Mouse (Mus musculus) midbrain, postnatal 0 days (tissue): ENCODE results near the gene Tarbp1. TPM values are rescaled to one million over a fixed set of nuclear protein-coding genes. Genes with fewer than 3 reads are reported as not detected.

Experiments used
- ATAC-seq: fragments of 200-750 bp; cut with Nextera tagmentation; 2 replicates; pipeline ENCODE4 v1.8.0; 2017; ENCODE audit warnings: moderate number of reproducible peaks, mild to moderate bottlenecking, moderate TSS enrichment, moderate library complexity; ENCODE audit not compliant: low FRiP score
- DNase-seq: peaks from one replicate; pipeline ENCODE4 v3.0.0-alpha.2; 2015; ENCODE audit warnings: low spot score
- H3K27ac ChIP-seq: fragments of 300-500 bp; sonication (generic); 2 replicates; pipeline ENCODE4 v1.5.1; 2014; ENCODE audit warnings: low read depth, mild to moderate bottlenecking, low read length, mixed read lengths
- H3K27me3 ChIP-seq: fragments of 300-500 bp; sonication (generic); 2 replicates; pipeline ENCODE4 v1.6.1; 2014; ENCODE audit warnings: low read length, control low read depth, mixed read lengths; ENCODE audit not compliant: insufficient read depth
- H3K36me3 ChIP-seq: fragments of 300-500 bp; sonication (generic); 2 replicates; pipeline ENCODE4 v1.6.1; 2014; ENCODE audit warnings: low read length, control low read depth, mixed read lengths; ENCODE audit not compliant: insufficient read depth
- H3K4me1 ChIP-seq: fragments of 300-500 bp; sonication (generic); 2 replicates; pipeline ENCODE4 v1.6.1; 2014; ENCODE audit warnings: mild to moderate bottlenecking, control low read depth, antibody characterized with exemption, low read length, mixed read lengths; ENCODE audit not compliant: insufficient read depth
- H3K4me2 ChIP-seq: fragments of 300-500 bp; sonication (generic); 2 replicates; pipeline ENCODE4 v1.6.1; 2014; ENCODE audit warnings: low read depth, mild to moderate bottlenecking, low read length, mixed read lengths; ENCODE audit not compliant: poor library complexity, severe bottlenecking
- H3K4me3 ChIP-seq: fragments of 300-500 bp; sonication (generic); 2 replicates; pipeline ENCODE4 v1.5.1; 2014; ENCODE audit warnings: low read depth, mild to moderate bottlenecking, low read length, moderate library complexity
- H3K9ac ChIP-seq: fragments of 300-500 bp; sonication (generic); replicated peaks from 2 replicates; pipeline ENCODE4 v1.6.1; 2014; ENCODE audit warnings: mild to moderate bottlenecking, low read length, moderate library complexity, mixed read lengths; ENCODE audit not compliant: poor library complexity, severe bottlenecking
- H3K9me3 ChIP-seq: fragments of 300-500 bp; sonication (generic); 2 replicates; pipeline ENCODE4 v1.6.1; 2016; ENCODE audit warnings: low read length, control low read depth
- CTCF ChIP-seq: IDR thresholded peaks from 2 replicates; pipeline ENCODE4 v1.5.1; 2016; ENCODE audit warnings: antibody characterized with exemption, mild to moderate bottlenecking
- WGBS: fragments of 180-500 bp; shearing (Covaris S2); extraction: QIAGEN DNeasy Blood & Tissue Kit; methylation state at CpG from one replicate; pipeline ENCODE4 v1.1.7; 2014; 5-methylcytosine and 5-hydroxymethylcytosine counted together
- polyA plus RNA-seq: library from polyadenylated mRNA; unstranded; fragments of >200 nt; fragmentation: Nextera tagmentation; extraction: Ambion mirVana; gene quantifications from 2 replicates; pipeline ENCODE4 v1.2.1, GENCODE M21; 2015
- total RNA-seq: library from RNA; depleted of rRNA; stranded (reverse); fragments of >200 nt; gene quantifications from 2 replicates; pipeline ENCODE4 v1.2.3, GENCODE M21; 2014

Gene Tarbp1
- total and polyA plus RNA-seq, 2 experiments from 2014 or later, result 1.3 to 4.4 TPM

- Histone ChIP-seq H3K4me3 (no peak overlapping the region), H3K4me1 (peaks cover 9% of the 10 kb centered on the region), H3K27me3 (no peaks in the 10 kb centered on the region), H3K9ac (no peak overlapping the region), H3K27ac (no peak overlapping the region), H3K36me3 (no peaks in the 10 kb centered on the region), H3K9me3 (no peaks in the 10 kb centered on the region), H3K4me2 (no peak overlapping the region)
- no peak for DNase-seq
- no peak for ATAC-seq
- no peak for TF ChIP-seq CTCF
- WGBS, result 84% methylated on average over 12 of the region's 12 CpGs
These were observed 20.6 kb upstream of the Tarbp1 start for GRCm38 (mm10) chr8:126495461-126495860.

GRCm38 (mm10) chr8:126494160-126495110 lies 19.6 kb upstream of the Tarbp1 start:
- DNase-seq, result no peak
- no peak for ATAC-seq
- TF ChIP-seq CTCF, result no peak
- Histone ChIP-seq H3K4me3 (no peak overlapping the region), H3K4me1 (peaks cover 9% of the 10 kb centered on the region), H3K9ac (no peak overlapping the region), H3K27me3 (no peaks in the 10 kb centered on the region), H3K4me2 (no peak overlapping the region), H3K9me3 (no peaks in the 10 kb centered on the region), H3K36me3 (no peaks in the 10 kb centered on the region), H3K27ac (no peak overlapping the region)
- 75% methylated on average over 15 of the region's 15 CpGs for WGBS

GRCm38 (mm10) chr8:126482938-126483337 lies 8.1 kb upstream of the Tarbp1 start:
- no peak overlapping the region for H3K27ac ChIP-seq
- ATAC-seq (no peak), DNase-seq (peak; percentile 81)
- H3K4me2 ChIP-seq, result no peak overlapping the region
- H3K4me3 ChIP-seq, result no peak overlapping the region
- H3K9me3 ChIP-seq, result no peaks in the 10 kb centered on the region
- H3K9ac ChIP-seq, result no peak overlapping the region
- H3K36me3 ChIP-seq, result no peaks in the 10 kb centered on the region
- peak; percentile 92 for TF ChIP-seq CTCF
- WGBS, result 11% methylated on average over 5 of the region's 5 CpGs
- H3K4me1 ChIP-seq, result no peaks in the 10 kb centered on the region
- no peaks in the 10 kb centered on the region for H3K27me3 ChIP-seq

- no peak for TF ChIP-seq CTCF
- no peak for ATAC-seq
- WGBS, result 67% methylated on average over 2 of the region's 2 CpGs
These were observed 7.5 kb upstream of the Tarbp1 start for GRCm38 (mm10) chr8:126482348-126482720.

GRCm38 (mm10) chr8:126481494-126482347 lies 6.9 kb upstream of the Tarbp1 start:
- DNase-seq, result peak; percentile 87
- Histone ChIP-seq H3K9me3 (no peaks in the 10 kb centered on the region), H3K4me1 (no peaks in the 10 kb centered on the region), H3K36me3 (no peaks in the 10 kb centered on the region), H3K4me3 (no peak overlapping the region), H3K4me2 (no peak overlapping the region), H3K27me3 (no peaks in the 10 kb centered on the region), H3K27ac (no peak overlapping the region), H3K9ac (no peak overlapping the region)
- peak; percentile 83 for TF ChIP-seq CTCF
- 36% methylated on average over 8 of the region's 8 CpGs for WGBS
- no peak; the same call in 1 of the 2 replicates for ATAC-seq

More at GRCm38 (mm10) chr8:126482348-126482720, 7.5 kb upstream of the Tarbp1 start:
- Histone ChIP-seq H3K27ac (no peak overlapping the region), H3K9me3 (no peaks in the 10 kb centered on the region), H3K4me1 (no peaks in the 10 kb centered on the region), H3K36me3 (no peaks in the 10 kb centered on the region), H3K4me2 (no peak overlapping the region), H3K4me3 (no peak overlapping the region), H3K27me3 (no peaks in the 10 kb centered on the region), H3K9ac (no peak overlapping the region)
- no peak for DNase-seq
